Mouse (Mus musculus) neural tube, embryonic 12.5 days (tissue): ENCODE data around the gene Sema6d. TPM values are rescaled to one million over a fixed set of nuclear protein-coding genes. Genes with fewer than 3 reads are reported as not detected.

Experiments used
- ATAC-seq: fragments of 200-750 bp; cut with Nextera tagmentation; 2 replicates; pipeline ENCODE4 v1.8.0; 2017; ENCODE audit warnings: low read depth, mild to moderate bottlenecking, moderate TSS enrichment, moderate library complexity; ENCODE audit not compliant: low FRiP score
- H3K27ac ChIP-seq: fragments of 300-500 bp; sonication (generic); 2 replicates; pipeline ENCODE4 v1.5.1; 2016
- H3K27me3 ChIP-seq: fragments of 300-500 bp; sonication (generic); replicated peaks from 2 replicates; pipeline ENCODE4 v1.6.1; 2016; ENCODE audit warnings: mild to moderate bottlenecking
- H3K36me3 ChIP-seq: fragments of 300-500 bp; sonication (generic); 2 replicates; pipeline ENCODE4 v1.6.1; 2016; ENCODE audit warnings: mild to moderate bottlenecking
- H3K4me1 ChIP-seq: fragments of 300-500 bp; sonication (generic); 2 replicates; pipeline ENCODE4 v1.6.1; 2016
- H3K4me2 ChIP-seq: fragments of 300-500 bp; sonication (generic); replicated peaks from 2 replicates; pipeline ENCODE4 v1.6.1; 2016; ENCODE audit warnings: mild to moderate bottlenecking
- H3K4me3 ChIP-seq: fragments of 300-500 bp; sonication (generic); 2 replicates; pipeline ENCODE4 v1.5.1; 2016
- H3K9ac ChIP-seq: fragments of 300-500 bp; sonication (generic); 2 replicates; pipeline ENCODE4 v1.6.1; 2016; ENCODE audit warnings: mild to moderate bottlenecking
- H3K9me3 ChIP-seq: fragments of 300-500 bp; sonication (generic); 2 replicates; pipeline ENCODE4 v1.6.1; 2016; ENCODE audit warnings: mild to moderate bottlenecking
- WGBS: fragments of 180-500 bp; shearing (Covaris S2); methylation state at CpG from one replicate; pipeline ENCODE4 v1.1.7; 2016; 5-methylcytosine and 5-hydroxymethylcytosine counted together
- polyA plus RNA-seq: library from polyadenylated mRNA; unstranded; fragments of >200 nt; fragmentation: Nextera tagmentation; extraction: Ambion mirVana; gene quantifications from 2 replicates; pipeline ENCODE4 v1.2.1, GENCODE M21; 2016

The Sema6d gene
- polyA plus RNA-seq, 1 experiment from 2014 or later = 41.7 TPM

GRCm38 (mm10) chr2:124511826-124512225, 422.1 kb downstream of the Sema6d start:
- no peak overlapping the region for H3K9ac ChIP-seq
- no peak overlapping the region for H3K4me2 ChIP-seq
- ATAC-seq = no peak

GRCm38 (mm10) chr2:124522426-124522825, 432.7 kb downstream of the Sema6d start:
- Histone ChIP-seq H3K27me3 (no peaks in the 10 kb centered on the region), H3K4me1 (no peaks in the 10 kb centered on the region), H3K4me3 (no peak overlapping the region), H3K36me3 (no peaks in the 10 kb centered on the region), H3K27ac (no peak overlapping the region), H3K4me2 (no peak overlapping the region), H3K9ac (no peak overlapping the region), H3K9me3 (no peaks in the 10 kb centered on the region)
- WGBS = 85% methylated on average over 3 of the region's 3 CpGs
- ATAC-seq = no peak

More at GRCm38 (mm10) chr2:124511826-124512225, 422.1 kb downstream of the Sema6d start:
- Histone ChIP-seq H3K27me3 (no peaks in the 10 kb centered on the region), H3K27ac (no peak overlapping the region), H3K4me3 (no peak overlapping the region), H3K4me1 (no peaks in the 10 kb centered on the region), H3K9me3 (no peaks in the 10 kb centered on the region), H3K36me3 (no peaks in the 10 kb centered on the region)
- 90% methylated on average over 10 of the region's 10 CpGs for WGBS

GRCm38 (mm10) chr2:124523667-124524066, 433.9 kb downstream of the Sema6d start:
- H3K36me3 ChIP-seq = no peaks in the 10 kb centered on the region
- WGBS = 95% methylated on average over 6 of the region's 6 CpGs
- no peaks in the 10 kb centered on the region for H3K27me3 ChIP-seq
- no peak for ATAC-seq
- no peaks in the 10 kb centered on the region for H3K9me3 ChIP-seq
- H3K4me3 ChIP-seq = no peak overlapping the region
- no peak overlapping the region for H3K27ac ChIP-seq
- H3K4me2 ChIP-seq = no peak overlapping the region
- no peak overlapping the region for H3K9ac ChIP-seq
- no peaks in the 10 kb centered on the region for H3K4me1 ChIP-seq

GRCm38 (mm10) chr2:124524167-124524566, 434.4 kb downstream of the Sema6d start:
- no peak overlapping the region for H3K27ac ChIP-seq
- no peaks in the 10 kb centered on the region for H3K27me3 ChIP-seq
- H3K36me3 ChIP-seq = no peaks in the 10 kb centered on the region
- no peak for ATAC-seq
- H3K4me2 ChIP-seq = no peak overlapping the region
- WGBS = 89% methylated on average over 3 of the region's 3 CpGs
- H3K4me1 ChIP-seq = no peaks in the 10 kb centered on the region
- no peak overlapping the region for H3K4me3 ChIP-seq
- H3K9ac ChIP-seq = no peak overlapping the region
- no peaks in the 10 kb centered on the region for H3K9me3 ChIP-seq

GRCm38 (mm10) chr2:124527641-124528040, 437.9 kb downstream of the Sema6d start:
- Histone ChIP-seq H3K4me3 (no peak overlapping the region), H3K9me3 (no peaks in the 10 kb centered on the region), H3K4me2 (no peak overlapping the region), H3K27me3 (no peaks in the 10 kb centered on the region), H3K4me1 (0 out of 2 replicates have a peak, but pooled peaks cover 3% of the 10 kb centered on the region), H3K27ac (no peak overlapping the region), H3K36me3 (no peaks in the 10 kb centered on the region), H3K9ac (no peak overlapping the region)
- WGBS = 88% methylated on average over 3 of the region's 3 CpGs
- no peak for ATAC-seq

GRCm38 (mm10) chr2:124530441-124530840, 440.7 kb downstream of the Sema6d start:
- Histone ChIP-seq H3K36me3 (no peaks in the 10 kb centered on the region), H3K4me1 (0 out of 2 replicates have a peak, but pooled peaks cover 3% of the 10 kb centered on the region), H3K4me2 (no peak overlapping the region), H3K9me3 (no peaks in the 10 kb centered on the region), H3K9ac (no peak overlapping the region), H3K27ac (no peak overlapping the region), H3K4me3 (no peak overlapping the region), H3K27me3 (no peaks in the 10 kb centered on the region)
- 0 out of 2 replicates have a peak, but pooled peaks have one; percentile 4 for ATAC-seq
- WGBS = 84% methylated on average over 2 of the region's 2 CpGs

GRCm38 (mm10) chr2:124531062-124531461, 441.3 kb downstream of the Sema6d start:
- H3K27me3 ChIP-seq = no peaks in the 10 kb centered on the region
- peak; percentile 70 for ATAC-seq
- H3K27ac ChIP-seq = no peak overlapping the region
- no peaks in the 10 kb centered on the region for H3K9me3 ChIP-seq
- H3K36me3 ChIP-seq = no peaks in the 10 kb centered on the region
- WGBS = 50% methylated on average over 4 of the region's 4 CpGs
- H3K4me3 ChIP-seq = no peak overlapping the region
- H3K4me2 ChIP-seq = no peak overlapping the region
- H3K4me1 ChIP-seq = 0 out of 2 replicates have a peak, but pooled peaks cover 3% of the 10 kb centered on the region
- H3K9ac ChIP-seq = no peak overlapping the region

- Histone ChIP-seq H3K27ac (no peak overlapping the region), H3K4me2 (no peak overlapping the region), H3K4me1 (0 out of 2 replicates have a peak, but pooled peaks cover 3% of the 10 kb centered on the region), H3K9me3 (no peaks in the 10 kb centered on the region), H3K27me3 (no peaks in the 10 kb centered on the region), H3K36me3 (no peaks in the 10 kb centered on the region), H3K9ac (no peak overlapping the region), H3K4me3 (no peak overlapping the region)
- no peak for ATAC-seq
- WGBS = 94% methylated on average over 3 of the region's 3 CpGs
These were observed 443.1 kb downstream of the Sema6d start for GRCm38 (mm10) chr2:124532906-124533305.

- no peaks in the 10 kb centered on the region for H3K9me3 ChIP-seq
These were observed 443.8 kb downstream of the Sema6d start for GRCm38 (mm10) chr2:124533602-124534001.

GRCm38 (mm10) chr2:124550315-124550714, 460.5 kb downstream of the Sema6d start:
- H3K36me3 ChIP-seq = no peaks in the 10 kb centered on the region
- no peaks in the 10 kb centered on the region for H3K27me3 ChIP-seq
- no peak overlapping the region for H3K4me3 ChIP-seq
- no peak overlapping the region for H3K4me2 ChIP-seq
- no peak overlapping the region for H3K9ac ChIP-seq
- no peaks in the 10 kb centered on the region for H3K9me3 ChIP-seq
- ATAC-seq = no peak
- no peak overlapping the region for H3K27ac ChIP-seq
- no peaks in the 10 kb centered on the region for H3K4me1 ChIP-seq
- 52% methylated on average over 3 of the region's 3 CpGs for WGBS

More at GRCm38 (mm10) chr2:124533602-124534001, 443.8 kb downstream of the Sema6d start:
- no peak for ATAC-seq
- whole genome bisulfite sequencing = 90% methylated on average over 6 of the region's 6 CpGs
- Histone ChIP-seq H3K4me2 (no peak overlapping the region), H3K36me3 (no peaks in the 10 kb centered on the region), H3K9ac (no peak overlapping the region), H3K27me3 (no peaks in the 10 kb centered on the region), H3K4me3 (no peak overlapping the region), H3K4me1 (0 out of 2 replicates have a peak, but pooled peaks cover 3% of the 10 kb centered on the region), H3K27ac (no peak overlapping the region)

- H3K4me1 ChIP-seq = no peaks in the 10 kb centered on the region
- H3K27ac ChIP-seq = no peak overlapping the region
These were observed 465.1 kb downstream of the Sema6d start for GRCm38 (mm10) chr2:124554751-124555415.

GRCm38 (mm10) chr2:124556861-124557499, 467.2 kb downstream of the Sema6d start:
- 84% methylated on average over 5 of the region's 5 CpGs for WGBS

More at GRCm38 (mm10) chr2:124554751-124555415, 465.1 kb downstream of the Sema6d start:
- Histone ChIP-seq H3K9ac (no peak overlapping the region), H3K9me3 (no peaks in the 10 kb centered on the region), H3K27me3 (no peaks in the 10 kb centered on the region), H3K36me3 (no peaks in the 10 kb centered on the region), H3K4me2 (no peak overlapping the region), H3K4me3 (no peak overlapping the region)
- WGBS = 77% methylated on average over 1 of the region's 1 CpGs
- no peak for ATAC-seq

More at GRCm38 (mm10) chr2:124556861-124557499, 467.2 kb downstream of the Sema6d start:
- no peak overlapping the region for H3K4me2 ChIP-seq
- H3K4me1 ChIP-seq = no peaks in the 10 kb centered on the region; the same call in 1 of the 2 replicates
- H3K27ac ChIP-seq = no peak overlapping the region
- H3K4me3 ChIP-seq = no peak overlapping the region
- no peak for ATAC-seq
- no peak overlapping the region for H3K9ac ChIP-seq
- no peaks in the 10 kb centered on the region for H3K36me3 ChIP-seq
- no peaks in the 10 kb centered on the region for H3K9me3 ChIP-seq
- no peaks in the 10 kb centered on the region for H3K27me3 ChIP-seq
